Mouse (Mus musculus) cerebellum, postnatal 4 days (tissue): ENCODE measurements at regions not wholly inside any gene's neighbourhood (a gene's known extent, or its start where the extent isn't known, plus 50 kb on each side); places are given as distances from the start of the nearest gene placed in this dataset.

ENCODE experiments used
- DNase-seq, 2 experiments: peaks; one replicate each; pipeline ENCODE4 v3.0.0; 2022; ENCODE audit warnings: low spot score in 2 of 2, mixed read lengths in 1 of 2

DNA sequence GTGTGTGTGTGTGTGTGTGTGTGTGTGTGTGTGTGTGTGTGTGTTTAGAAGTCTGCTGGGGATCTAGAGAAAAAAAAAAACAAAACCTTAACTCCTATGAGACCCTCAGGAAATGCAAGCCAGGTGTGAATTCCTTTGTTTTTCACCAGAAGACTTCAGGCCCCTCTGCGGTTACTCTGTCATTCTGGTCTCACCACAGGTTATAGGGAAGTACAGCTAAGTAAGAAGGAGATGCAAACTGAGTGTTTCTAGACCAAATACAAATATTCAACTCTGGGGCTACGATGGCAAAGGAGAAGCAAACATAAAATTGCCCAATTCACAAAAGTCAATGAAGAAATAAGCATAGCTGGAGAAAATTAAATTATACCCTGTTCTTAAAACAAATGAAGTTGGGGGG is 54.9 kb upstream of the Basp1 start:
- no peak for DNase-seq

DNA sequence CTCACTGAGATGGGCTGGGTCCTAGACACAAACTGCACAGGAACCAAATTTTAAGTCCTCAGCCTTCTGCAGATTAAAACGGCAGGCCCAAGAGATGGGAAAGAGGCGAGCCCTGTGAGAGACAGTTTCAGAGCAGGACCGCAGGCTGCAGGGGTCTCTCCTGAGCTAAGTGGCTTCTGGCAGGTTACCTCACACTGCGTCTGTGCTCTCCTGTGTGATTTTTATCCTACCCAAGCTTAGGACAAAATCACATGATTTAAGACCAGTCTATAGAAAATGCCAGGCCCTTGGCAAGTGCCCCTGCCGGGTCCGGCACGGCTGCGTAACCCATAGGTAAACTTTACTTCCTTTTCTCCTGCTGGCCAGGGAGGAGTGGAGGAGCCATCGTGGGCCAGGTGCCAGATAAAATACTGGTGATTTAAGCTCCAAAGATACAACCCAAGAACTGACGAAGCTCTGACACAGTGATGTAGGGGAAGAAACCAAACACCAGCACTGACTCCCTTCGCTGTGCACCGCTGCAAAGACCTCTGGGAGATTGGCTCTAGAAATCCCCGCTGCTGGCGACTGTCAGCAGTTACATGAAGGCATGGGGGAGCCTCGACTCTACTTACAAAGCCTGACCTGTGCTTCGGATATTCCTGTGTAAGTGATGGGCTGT is 55.8 kb upstream of the Basp1 start:
- no peak for DNase-seq

- DNase-seq = no peak
Measured at GRCm38 (mm10) chr15:25471331-25471730, 57.8 kb upstream of the Basp1 start.

DNA sequence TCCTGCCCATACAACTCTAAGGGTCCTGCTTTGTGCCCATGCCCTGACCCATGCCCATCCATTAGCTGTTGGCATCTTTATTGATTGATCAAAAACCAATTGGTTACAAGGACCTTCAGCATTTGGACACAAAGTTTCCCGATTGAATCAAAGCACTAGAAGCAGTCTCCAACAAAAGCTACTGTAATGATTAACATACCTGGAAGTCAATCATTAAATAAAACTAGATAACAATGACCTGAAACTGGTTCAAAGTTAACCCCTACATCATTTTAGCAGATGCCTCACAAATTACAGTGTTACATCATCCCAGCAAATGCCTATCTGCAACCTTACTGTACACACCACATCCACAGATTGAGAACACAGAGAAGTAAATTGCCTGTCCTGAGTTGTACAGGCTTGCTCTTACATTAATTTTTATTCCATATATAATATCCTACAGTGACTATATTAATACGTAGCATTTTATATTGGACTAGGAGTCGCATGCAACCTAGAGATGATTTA is 59.7 kb upstream of the Basp1 start:
- DNase-seq = no peak

- no peak for DNase-seq
Measured at GRCm38 (mm10) chr15:25474096-25474495, 60.5 kb upstream of the Basp1 start.

GRCm38 (mm10) chr15:25482586-25482985 is 69.0 kb upstream of the Basp1 start:
- DNase-seq = no peak

- no peak for DNase-seq
Measured at GRCm38 (mm10) chr15:25485372-25485771, 71.8 kb upstream of the Basp1 start.

GRCm38 (mm10) chr15:25486158-25486557 is 72.6 kb upstream of the Basp1 start:
- DNase-seq = no peak

- no peak for DNase-seq
Measured at GRCm38 (mm10) chr15:25489804-25490203, 76.2 kb upstream of the Basp1 start.

GRCm38 (mm10) chr15:25492161-25492746 is 78.7 kb upstream of the Basp1 start:
- DNase-seq = no peak

- no peak for DNase-seq
Measured at GRCm38 (mm10) chr15:25494687-25495299, 81.2 kb upstream of the Basp1 start.

DNA sequence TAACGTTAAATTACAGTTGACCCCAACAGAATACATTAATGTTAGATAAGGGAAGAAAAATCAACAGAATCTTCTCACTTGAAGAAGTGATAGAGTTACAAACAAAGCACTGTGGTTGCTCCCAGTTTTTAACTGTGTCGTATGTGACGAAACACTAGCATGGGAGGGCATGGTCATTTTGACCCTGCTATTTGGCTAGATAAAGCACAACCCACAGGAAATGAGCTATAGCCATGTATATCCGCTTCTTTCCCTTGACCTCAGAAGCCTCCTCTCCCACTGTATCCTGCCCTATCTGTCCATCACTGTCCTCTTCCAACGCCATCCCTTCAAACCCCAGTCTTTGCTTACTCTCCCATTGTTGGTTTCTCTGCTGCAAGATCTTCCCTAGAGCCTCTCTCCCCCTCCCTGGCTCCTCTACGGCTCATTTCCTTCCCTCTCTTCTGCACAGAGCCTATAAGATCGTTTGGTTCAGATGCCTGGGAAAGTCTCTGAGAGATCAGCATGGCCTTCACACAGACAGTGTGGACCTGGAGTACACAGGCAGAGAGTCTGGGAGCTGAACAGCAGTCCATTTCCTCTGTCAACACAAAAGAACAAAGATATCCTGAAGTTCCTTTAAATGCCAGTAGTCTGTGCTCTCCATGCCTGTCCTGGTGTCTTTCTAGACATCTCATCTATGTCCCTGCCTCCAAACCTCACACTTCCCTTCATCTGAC is 82.5 kb upstream of the Basp1 start:
- no peak for DNase-seq

GRCm38 (mm10) chr15:25497743-25498142 is 84.2 kb upstream of the Basp1 start:
- no peak for DNase-seq

GRCm38 (mm10) chr15:25498422-25498821 is 84.9 kb upstream of the Basp1 start:
- no peak for DNase-seq

- DNase-seq = no peak
Measured at GRCm38 (mm10) chr15:25502513-25502912, 88.9 kb upstream of the Basp1 start.

DNA sequence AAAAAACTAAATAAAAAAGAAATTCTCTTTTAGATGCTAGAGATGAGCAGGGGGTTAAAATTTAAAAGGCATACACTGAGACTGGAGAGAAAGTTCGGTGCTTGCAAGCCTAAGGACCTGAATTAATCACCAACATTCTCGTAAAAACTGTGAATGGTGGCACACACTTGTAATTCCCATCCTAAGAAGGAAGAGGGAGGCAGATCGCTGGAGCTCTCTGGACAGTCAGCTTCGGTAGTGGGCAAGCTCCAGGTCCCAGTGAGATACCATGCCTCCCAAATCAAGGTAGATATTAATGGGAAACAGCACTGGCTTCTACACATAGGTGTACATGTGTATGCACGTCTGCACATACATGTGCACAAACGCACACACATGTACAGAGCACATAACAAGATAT is 89.5 kb upstream of the Basp1 start:
- DNase-seq = no peak

DNA sequence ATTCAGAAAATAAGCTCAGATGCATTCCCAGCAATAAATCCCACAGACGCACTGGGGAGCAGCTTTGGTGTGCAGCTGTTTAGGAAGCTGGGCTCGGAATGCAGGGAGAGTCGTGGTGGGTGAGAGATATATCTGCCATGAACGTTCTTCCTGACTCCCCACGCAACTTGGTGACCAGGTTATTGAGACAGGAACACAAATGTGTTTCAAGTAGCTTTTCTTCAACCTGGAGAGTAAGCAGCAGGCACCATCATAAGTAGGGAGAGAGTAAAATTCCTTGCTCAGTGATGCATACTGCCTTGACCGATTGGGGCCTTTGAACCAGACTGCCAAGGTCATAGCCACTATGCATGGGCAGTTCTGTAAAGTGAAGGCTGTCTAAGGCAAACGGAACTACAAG is 95.6 kb upstream of the Basp1 start:
- no peak for DNase-seq

DNA sequence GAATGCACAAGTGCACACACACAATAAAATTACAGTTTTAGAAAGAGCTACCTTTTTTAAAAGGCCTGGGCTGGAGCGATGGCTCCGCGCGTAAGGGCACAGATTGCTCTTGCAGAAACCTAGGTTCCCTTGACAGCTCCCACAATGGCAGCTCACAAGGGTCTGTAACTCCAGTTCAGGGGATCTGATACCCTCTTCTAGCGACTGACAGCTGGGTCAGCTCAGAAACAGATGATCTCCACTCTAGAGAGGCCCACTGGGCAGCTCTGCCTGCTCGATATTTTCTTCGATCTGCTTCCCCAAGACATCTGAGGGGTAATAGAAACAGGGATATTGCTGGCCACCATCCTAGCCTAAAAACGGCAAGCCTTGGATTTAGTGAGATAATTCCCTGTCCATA is 96.0 kb upstream of the Basp1 start:
- DNase-seq = no peak

- no peak for DNase-seq
Measured at GRCm38 (mm10) chr15:25510060-25510492, 96.5 kb upstream of the Basp1 start.

DNA sequence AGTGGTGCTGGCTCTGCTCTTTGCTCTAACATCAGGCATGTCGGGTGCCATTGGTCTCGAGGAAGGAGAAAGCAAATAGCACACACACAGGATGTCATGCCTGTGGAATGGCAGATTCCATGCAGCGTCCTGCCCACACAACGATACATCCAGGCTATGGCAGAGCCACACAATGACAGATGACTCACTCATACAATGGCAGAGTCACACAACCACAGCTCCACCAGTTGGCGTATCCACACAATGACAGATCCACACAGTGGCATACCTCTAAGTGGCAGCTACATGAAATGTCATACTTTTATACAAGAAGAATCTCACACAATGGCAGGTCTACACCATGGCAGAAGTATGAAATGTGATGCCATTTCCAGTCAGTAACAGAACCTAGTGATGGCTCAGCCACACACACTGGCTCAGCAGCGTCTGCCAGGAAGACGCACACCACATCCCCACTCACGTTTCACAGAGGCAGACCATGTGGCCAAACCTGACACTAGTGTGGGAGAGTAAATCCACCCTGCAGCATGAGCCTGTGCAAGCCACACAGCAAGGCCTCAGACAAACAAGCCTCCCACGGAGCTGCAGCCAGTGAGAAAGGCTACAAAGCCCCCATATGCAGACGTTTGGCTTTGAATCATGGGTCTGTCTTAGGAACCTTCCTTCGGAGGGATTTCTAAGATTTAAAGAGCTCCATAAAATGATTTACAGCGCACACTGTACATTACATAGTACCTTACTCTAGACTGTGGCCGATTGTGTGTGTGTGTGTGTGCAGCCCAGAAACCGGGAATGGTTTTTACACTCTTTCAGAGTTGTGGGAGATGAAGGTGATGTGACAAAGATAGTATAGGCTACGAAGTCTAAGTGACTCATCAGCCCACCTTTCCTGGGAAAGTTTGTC is 104.0 kb upstream of the Myo10 start:
- no peak for DNase-seq

DNA sequence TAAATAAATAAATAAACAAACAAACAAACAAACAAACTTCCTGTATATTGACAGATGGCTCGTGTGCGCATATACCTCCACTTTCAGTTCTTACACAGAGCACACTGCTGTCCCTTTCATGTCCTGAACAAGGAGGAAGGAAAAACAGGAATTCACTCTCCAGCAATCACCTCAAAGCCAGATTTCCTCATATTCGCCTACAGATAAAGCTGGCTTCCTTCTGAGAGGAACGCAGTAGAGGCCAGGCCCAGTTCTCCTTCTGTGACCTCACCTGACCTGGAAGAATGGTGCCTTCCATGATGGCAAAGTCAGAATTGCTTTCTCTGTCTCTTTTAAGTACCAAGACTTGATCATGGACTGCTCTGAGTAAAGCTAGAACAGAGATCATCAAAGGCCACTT is 98.1 kb upstream of the Myo10 start:
- DNase-seq = no peak
